Mouse (Mus musculus) G1E (cell line): ENCODE data around the gene Cda.

Source experiments
- GATA1 ChIP-seq: IDR thresholded peaks from 2 replicates; pipeline ENCODE4 v1.6.1; 2012; ENCODE audit warnings: borderline replicate concordance, low read length, inconsistent platforms, mixed read lengths
- GATA2 ChIP-seq: IDR thresholded peaks from 2 replicates; pipeline ENCODE4 v1.6.1; 2012; ENCODE audit warnings: low read depth, low read length, inconsistent platforms, borderline replicate concordance

DNA sequence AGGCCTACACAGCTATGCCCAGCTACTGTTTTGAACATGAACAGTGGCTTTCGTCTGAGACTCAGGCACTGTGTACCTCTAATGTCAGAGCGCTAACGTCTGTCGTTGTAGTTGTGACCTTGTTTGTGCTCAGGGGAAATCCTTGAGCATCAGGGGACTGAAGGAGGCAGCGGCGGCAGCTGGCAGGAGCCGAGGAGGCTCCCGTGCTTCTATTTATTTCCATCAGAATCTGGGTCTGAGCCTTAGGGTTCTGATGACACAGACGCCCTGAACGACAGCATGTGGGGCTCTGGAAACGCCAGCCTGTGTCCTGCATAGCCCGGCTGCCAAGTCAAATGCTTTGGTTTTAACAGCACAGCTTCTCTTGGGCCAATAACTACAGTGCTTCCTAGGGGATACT, 32.8 kb downstream of the Cda start:
- no peak for TF ChIP-seq GATA2
- TF ChIP-seq GATA1 = no peak
